Mouse (Mus musculus): ENCODE data around the gene Prrt2.

- no peak for TF ChIP-seq ZNF384 (IDR thresholded peaks at IDR 0.05; ENCODE audit: low read depth, low read length)
- no peak for TF ChIP-seq MAFK (IDR thresholded peaks at IDR 0.05; ENCODE audit: insufficient read depth, low read depth, low read length)
- no peak for TF ChIP-seq CHD2 (IDR thresholded peaks at IDR 0.05; ENCODE audit: low read depth, low read length)
- TF ChIP-seq ZC3H11A (IDR thresholded peaks at IDR 0.05; ENCODE audit: borderline replicate concordance, low read depth, low read length): no peak
- no peak for TF ChIP-seq HCFC1 (IDR thresholded peaks at IDR 0.05; ENCODE audit: borderline replicate concordance, insufficient read depth, low read length)
Measured at GRCm38 (mm10) chr7:126981601-126982000, 39.4 kb downstream of the Prrt2 start.

All from ES-E14 (cell line).